Mouse (Mus musculus) erythroid progenitor cell, adult 5-6 weeks (primary cell): Measurements from ENCODE around the gene Usf1. TPM values are rescaled to one million over a fixed set of nuclear protein-coding genes. Genes with fewer than 3 reads are reported as not detected.
A peak's percentile ranks its signal among the peaks of the same experiment; 100 is the strongest.

Source experiments
- ATAC-seq: replicated peaks from 2 replicates; pipeline ENCODE4 v1.8.0; 2016; ENCODE audit warnings: moderate number of reproducible peaks, mild to moderate bottlenecking, moderate TSS enrichment, inconsistent platforms; ENCODE audit not compliant: poor library complexity, low FRiP score, severe bottlenecking
- total RNA-seq, 2 experiments: library from RNA; stranded (forward) in 1 of 2; stranded (reverse) in 1 of 2; fragments of 150-400 nt in 1 of 2; fragments of 186-747, 209-891 nt in 1 of 2; gene quantifications; 2 replicates each; pipeline versions ENCODE4 v1.2.3 to v1.2.4; 2015 to 2017; ENCODE audit warnings: low replicate concordance in 2 of 2

The Usf1 gene
- total RNA-seq, 2 experiments from 2014 or later: 1.7 to 5.0 TPM

DNA sequence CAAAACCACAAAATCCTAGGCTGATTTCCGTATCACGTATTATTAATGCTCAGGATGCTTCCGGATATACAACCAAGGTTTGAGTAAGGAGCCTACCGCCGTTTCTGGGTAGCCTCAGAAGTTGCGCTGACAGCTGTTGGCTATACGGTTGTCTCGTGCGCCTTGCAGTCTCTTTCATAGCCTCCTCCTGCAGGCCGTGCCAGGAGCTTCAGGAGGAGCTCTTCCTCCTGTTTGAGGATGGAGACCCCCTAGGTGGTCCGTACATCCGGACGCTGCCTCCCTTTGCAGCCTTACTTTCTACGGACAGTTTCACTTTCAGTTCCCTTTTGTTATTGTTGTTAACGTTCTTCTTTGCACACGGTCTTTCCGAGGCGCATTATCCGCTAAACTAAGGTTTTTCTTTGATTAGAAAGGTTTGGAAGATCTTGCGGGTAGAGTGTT is 908 bp downstream of the Usf1 start:
- ATAC-seq: 0 out of 2 replicates have a peak, but pooled peaks have one; percentile 26

DNA sequence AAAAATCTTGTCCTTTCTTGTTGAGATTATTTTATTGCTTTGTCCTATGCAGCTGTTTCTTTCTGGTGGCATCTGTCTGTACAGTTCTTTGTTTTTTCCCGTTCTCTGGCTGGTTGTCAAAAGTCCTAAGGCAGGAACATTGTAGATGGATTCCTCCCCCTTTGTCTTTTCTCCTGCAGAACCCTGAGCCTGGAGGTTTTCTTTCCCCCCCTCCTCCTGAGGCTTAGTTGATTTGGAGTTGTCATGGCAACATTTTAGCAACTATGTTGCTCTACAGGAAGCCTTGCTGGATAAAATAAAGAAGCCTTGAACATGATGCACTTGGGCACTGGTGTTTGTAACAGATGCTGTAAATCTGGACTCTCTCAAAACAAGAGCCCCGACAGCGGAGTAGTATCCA is 1.3 kb downstream of the Usf1 start:
- ATAC-seq: no peak

GRCm38 (mm10) chr1:171413608-171414007 is 2.5 kb downstream of the Usf1 start:
- no peak for ATAC-seq

GRCm38 (mm10) chr1:171418660-171419059 is 7.5 kb downstream of the Usf1 start, which contains the start of gene Tstd1:
Gene Tstd1, plus strand, starts transcription at chr1:171418872.
- ATAC-seq: no peak

DNA sequence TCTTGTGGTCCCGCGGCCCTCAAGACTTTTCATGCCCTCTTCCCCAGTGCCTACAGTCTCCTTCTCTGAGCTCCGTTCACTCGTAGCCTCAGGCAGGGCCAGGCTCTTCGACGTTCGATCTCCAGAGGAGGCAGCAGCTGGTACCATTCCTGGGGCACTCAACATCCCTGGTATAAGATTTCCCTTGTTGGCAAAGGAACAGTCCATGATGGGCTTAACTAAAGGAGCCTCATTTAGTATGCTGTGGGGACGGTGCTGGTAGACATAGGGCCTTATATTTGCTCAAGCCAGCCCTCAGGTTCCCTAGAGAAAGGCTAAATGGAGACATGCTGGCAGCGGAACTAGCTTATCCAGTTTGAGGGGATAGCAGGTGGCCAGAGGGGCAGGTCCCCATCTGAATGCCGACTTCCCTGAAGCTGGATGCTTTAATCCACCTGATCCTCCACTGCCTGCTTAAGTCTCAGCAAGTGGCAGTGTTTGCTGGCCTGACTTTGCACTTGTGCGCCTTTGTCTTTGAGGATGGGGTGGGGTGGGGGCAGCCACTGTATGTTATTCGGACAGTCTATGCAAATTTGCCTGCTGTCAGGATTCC is 8.3 kb downstream of the Usf1 start:
- ATAC-seq: no peak

- no peak for ATAC-seq
These were observed 8.8 kb downstream of the Usf1 start for GRCm38 (mm10) chr1:171419905-171420304.

DNA sequence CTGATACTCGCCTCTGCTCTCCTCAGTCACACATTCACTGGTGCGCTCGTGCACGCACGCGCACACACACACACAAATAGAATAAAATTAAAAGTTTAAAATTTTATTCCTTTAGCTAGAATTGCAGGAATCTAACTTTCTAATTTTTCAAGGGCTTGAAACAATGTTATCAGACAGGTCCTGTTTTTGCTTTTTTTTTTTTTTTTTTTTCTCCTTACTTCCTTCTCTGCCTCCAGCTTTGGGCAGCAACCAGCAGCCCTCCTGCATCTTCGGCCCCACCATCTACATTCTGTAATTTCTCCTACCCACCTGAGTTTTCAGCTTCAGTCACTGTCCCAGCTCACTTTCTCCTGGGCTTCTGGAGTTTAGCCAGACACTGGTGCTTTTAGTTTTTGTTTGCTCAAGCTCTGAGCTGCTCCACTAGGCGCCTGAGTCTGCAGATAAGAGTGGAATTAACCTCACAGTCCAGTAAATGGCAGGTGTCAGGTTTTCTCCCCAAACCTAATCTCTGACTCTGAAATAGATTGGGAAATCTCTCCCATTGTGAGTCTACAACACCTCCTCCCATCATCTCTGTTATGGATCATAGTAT is 11.5 kb downstream of the Usf1 start:
- ATAC-seq: no peak

GRCm38 (mm10) chr1:171424638-171425037 is 13.5 kb downstream of the Usf1 start:
- no peak for ATAC-seq

- no peak for ATAC-seq
These were observed 14.0 kb downstream of the Usf1 start for GRCm38 (mm10) chr1:171425126-171425525.

- ATAC-seq: no peak
These were observed 21.0 kb downstream of the Usf1 start for GRCm38 (mm10) chr1:171432158-171432557.

GRCm38 (mm10) chr1:171435288-171435814 is 24.2 kb downstream of the Usf1 start:
- ATAC-seq: no peak

- no peak for ATAC-seq
These were observed 24.9 kb downstream of the Usf1 start for GRCm38 (mm10) chr1:171435974-171436373.

DNA sequence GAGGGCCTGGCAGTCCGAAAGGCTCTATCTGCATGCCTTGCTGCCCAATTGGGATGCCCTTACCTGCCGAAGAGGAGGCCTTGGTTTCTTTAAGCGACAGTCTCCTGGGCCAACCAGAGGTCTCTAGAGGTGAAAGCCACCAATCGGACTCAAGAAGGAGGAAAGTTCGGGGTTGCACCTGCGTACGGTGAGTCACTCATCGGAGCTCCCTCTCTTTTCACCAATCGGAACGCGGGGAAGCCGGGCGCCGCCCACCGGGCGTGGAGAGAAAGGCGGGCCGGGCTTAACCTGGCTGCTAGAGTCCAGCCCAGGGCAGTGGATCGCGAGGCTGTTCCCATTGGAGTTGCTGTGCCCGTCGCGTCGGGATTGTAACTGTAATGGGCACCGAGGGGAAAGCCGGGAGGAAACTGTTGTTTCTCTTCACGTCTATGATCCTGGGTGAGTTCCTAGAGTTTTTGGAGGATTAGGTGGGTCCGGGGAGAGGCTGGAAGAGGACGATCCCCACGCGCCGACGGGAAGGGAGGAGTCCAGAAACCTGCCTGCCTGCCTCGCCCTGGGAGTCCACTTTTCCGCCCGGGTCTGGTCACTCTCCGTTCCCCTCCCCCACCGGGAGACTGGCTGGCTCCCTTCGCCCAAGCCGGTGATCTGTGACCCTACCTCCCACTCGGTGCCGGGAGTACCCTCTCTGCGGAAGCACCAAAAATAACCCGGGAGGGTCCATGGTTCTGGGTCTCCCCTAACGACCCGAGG is 26.3 kb downstream of the Usf1 start, which contains the start of gene F11r:
TSS of gene F11r (plus strand) at position 272 of the 750 bp plus-strand sequence.
- 0 out of 2 replicates have a peak, but pooled peaks have one; percentile 46 for ATAC-seq

GRCm38 (mm10) chr1:171438014-171438670 is 27.0 kb downstream of the Usf1 start:
- ATAC-seq: no peak

- ATAC-seq: no peak
These were observed 28.0 kb downstream of the Usf1 start for GRCm38 (mm10) chr1:171439072-171439471.

- ATAC-seq: no peak
These were observed 29.1 kb downstream of the Usf1 start for GRCm38 (mm10) chr1:171440025-171440725.

DNA sequence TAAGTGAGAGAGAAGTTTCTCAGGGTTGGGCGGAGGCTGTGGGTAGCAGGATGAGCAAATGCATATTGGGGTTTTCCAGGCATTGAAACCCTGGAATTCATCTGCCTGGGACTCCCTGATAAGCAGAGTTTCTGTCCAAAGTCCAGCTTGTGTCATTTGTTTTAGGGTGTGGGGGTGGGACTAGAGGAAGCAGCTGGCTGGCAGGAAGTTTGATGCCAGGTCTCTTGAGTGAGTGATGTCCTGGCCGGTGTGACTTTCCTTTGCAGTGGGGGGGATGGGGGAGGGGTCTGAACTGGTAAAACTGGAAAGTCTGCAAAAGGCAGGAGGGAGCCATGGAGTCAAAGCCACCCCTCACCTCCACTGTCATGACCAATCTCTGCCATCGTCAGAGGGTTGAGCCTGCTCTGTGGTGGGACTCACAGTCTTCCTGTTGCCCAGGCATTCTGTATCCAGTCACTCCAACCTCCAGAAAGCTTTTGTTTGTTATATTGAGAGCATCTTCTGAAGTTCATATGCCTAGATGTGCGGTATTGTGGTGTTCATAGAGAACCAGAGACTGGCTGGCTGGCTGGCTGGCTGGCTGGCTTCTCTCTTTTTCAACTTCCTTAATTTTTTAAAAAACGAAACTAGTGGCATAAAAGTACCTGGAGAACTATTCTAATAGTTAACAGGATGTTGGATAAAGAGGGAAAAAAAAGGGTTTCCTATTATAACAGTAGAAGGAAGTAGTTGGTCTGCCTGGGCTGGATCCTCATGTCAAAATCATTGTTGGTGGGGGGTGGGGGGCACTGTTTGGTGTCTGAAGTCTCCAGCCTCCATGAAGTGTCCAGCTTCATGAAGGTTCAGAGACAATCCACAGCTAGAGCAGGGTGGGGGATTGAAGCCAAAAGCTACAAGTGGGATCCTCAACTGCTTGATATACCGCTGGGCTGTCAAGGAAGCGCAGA is 30.6 kb downstream of the Usf1 start:
- no peak for ATAC-seq

GRCm38 (mm10) chr1:171442413-171442760 is 31.3 kb downstream of the Usf1 start:
- ATAC-seq: no peak

DNA sequence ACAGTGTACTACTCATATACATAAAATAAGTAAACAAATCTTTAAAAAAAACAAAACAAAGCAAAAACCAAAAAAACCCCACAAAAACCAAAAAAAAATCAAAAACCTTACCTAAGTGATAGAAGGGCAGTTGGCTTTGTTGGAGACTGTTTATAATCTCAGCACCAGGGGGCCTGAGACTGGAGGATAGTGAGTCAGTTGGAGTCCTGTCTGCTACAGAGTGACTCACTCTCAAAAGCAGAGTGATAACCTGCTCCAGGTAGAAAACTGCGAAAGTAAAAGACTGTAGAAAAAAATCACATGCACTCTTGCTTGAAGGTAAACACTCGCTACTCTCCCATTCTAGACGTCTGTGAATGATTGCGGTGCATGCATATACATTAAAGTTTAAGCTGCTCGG is 33.9 kb downstream of the Usf1 start:
- no peak for ATAC-seq
